Mouse (Mus musculus) cerebellum, adult 11 months (tissue): ENCODE results near the gene St8sia2.
A peak's percentile ranks its signal among the peaks of the same experiment; 100 is the strongest.
"Not testable (repeated sequence)": the region's sequence is repeated elsewhere in the genome, so short reads cannot be mapped to it uniquely, and the experiment has no call there.

ENCODE experiments used
- DNase-seq: peaks from one replicate; pipeline ENCODE4 v3.0.0; 2022

St8sia2 gene

DNA sequence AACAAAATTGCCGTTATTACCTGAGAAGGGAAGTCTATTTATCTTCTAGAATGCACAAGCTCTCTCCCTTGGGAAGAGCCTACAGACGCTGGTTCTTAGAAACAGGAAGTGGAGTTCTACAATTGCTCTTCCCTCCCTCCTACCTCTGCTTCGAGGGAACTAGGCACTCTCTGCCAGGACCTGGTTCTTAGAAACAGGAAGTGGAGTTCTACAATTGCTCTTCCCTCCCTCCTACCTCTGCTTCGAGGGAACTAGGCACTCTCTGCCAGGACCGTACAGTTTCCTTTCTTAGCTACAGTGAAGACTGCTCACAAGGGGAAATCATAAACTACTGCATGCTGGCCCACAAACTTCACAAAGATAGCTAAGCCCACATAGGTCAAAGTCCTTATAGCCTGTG is 41.3 kb downstream of the St8sia2 start:
- DNase-seq: not testable (repeated sequence)

DNA sequence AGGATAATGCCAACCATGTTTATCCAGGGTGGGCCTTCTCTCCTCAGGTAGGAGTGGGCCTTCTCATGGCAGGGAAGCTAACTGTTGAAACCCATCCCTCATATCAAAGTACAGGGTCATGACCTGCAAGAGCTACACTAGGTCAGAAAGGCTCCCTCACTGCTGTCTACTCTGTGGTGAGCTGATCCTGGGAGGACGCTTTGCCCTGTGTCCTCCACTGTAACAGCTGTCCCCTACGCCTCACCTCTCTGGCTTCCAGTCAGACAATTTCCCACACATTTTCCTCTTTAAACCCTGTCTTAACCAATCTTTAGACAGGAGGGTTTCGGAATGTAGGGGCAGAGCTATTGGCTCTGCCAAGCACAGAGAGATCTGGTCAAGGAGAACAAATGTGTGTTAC is 48.3 kb downstream of the St8sia2 start:
- no peak for DNase-seq

DNA sequence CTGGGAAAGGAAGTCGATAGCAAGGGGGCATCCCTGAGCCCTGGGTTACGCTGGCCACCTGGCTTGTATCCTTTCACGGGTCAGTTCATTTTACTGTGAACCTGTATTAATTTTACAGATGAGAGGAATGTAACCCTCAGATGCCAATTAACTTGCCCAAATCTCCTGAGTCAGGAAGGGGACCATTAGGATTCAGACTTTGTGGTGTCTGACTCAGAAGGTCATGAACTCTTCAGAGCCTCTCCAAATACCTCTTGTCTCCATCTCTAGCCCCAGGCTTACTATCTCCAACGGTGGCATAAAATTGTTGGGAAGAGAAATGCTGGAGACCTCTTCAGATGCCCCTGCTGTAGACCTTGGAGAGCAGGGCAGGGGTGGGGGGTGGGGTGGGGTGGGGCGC is 51.1 kb downstream of the St8sia2 start:
- no peak for DNase-seq

DNA sequence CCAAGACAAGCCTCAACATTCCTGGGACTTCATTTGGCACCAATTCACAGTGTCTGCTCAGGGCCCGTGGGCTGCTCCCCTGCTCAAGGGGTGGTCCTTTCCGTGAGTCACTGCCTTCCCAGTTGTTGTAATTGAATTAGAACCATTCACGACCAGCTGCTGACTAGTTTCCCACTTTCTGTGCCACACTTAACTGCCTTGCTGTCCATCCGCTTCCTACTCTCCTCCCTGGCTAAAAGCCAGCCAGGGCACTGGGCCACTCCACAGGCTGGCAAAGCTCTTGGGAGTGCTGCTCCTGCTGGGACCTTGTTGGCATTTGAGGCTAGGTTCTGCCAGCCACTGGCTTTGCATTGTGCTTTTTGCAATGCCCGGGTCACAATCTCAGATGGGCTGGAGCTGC is 59.0 kb downstream of the St8sia2 start:
- DNase-seq: peak; percentile 25

DNA sequence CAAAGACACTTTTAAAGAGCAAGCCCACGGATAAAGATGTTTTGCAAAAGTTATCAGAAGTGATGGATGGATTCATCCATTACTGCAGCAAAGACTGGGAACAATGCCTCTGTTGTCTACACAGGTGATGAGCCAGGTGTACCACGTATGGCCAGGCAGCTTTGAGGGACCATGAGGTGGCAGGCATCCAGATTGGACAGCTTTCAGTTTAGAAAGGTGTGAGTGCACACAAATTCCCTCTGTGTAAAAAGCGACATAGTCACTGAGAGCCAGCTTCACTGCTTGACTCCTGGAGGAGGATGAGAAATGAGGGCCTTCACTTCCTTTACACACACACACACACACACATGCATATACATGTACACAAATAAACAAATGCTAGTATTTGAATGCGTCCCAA is 60.4 kb downstream of the St8sia2 start:
- DNase-seq: peak; percentile 3

DNA sequence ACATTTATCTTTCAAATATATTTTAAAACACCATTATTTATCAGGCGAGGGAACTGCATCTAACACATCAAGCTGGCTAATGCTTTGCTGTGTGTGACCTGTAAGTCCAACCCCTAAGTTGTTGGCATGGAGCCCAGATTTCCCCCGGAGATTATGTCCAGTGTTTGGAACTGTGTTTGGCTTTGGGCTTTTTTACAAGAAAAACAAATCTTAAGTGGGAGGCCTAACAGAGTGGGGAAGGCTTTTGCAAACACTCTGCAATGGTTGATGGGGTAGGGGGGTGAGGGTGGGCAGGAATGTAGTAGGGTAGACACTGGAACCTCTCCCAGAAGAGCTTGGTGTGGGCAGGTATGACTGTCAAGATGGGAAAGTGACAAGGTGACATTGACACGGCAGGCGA is 71.8 kb downstream of the St8sia2 start:
- DNase-seq: no peak

DNA sequence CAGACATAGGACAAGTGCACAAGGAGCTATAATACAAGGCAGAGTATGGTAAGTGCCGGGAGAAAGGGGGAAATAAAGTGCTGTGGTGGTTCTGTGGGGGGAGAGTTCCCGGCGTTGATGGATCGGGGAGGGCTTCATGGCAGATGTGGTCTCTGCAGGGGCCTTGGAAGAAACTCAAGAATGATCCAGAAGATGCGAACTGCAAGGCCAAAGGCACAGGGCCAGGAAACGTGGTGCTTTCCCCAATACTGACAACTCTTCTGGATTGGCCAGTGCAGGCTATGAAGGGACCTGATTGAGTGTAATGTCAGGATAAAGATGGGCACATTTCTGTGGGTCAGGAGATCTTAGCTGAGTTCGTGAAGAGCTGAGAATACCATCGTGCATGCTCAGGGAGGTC is 74.3 kb downstream of the St8sia2 start:
- DNase-seq: no peak

DNA sequence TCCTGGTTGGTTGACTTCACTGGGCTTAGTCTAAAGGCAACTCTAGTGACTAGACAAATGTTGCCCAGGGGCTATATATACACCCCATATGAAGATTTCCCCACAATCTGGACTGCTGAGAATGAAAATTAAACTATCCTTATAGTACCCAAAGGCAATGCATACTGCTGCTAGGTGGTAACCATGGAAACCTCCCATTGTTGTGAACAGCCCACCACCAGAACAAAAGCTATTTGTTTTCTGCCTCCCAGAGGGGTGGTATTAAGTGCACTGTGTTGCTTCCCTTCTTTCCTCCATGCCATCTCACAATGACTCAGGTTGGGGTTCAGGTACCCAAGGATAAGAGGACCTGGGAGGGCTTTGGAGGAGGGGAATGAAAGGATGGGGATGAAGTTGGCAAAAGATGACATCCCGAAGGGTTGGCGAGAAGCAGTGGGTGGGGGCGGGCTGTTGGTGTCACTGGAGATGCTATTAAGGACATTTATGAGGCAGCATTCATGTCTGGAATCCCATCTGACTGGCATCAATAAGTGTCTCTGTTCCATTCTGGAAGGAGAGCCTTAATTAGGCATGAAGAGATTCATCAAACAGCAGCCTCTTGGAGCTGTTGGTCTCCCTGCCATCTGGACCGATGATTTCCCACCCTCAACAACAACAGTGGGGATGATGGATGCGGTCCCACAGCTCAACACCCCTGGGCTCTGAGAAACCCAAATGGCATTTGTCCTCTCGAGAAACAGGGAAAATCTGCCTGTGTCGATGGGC is 75.3 kb downstream of the St8sia2 start:
- no peak for DNase-seq

DNA sequence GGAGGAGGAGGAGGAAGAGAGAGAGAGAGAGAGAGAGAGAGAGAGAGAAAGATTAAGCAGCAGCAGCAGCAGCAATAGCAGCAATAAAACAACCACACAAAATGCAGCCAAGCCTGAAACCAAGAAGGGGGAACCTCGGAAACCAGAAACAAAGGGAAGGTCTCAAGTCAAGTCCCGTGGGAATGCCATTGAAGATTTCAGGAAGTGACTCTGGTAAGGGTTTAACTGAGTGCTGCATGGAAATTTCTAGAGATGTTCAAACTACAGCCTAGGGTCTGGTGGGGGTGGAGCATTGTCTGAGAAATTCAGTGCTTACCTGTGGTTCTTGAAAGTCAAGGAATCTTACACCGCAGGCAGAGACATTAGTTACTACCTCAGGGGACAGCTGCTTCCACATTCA is 77.4 kb downstream of the St8sia2 start:
- no peak for DNase-seq

DNA sequence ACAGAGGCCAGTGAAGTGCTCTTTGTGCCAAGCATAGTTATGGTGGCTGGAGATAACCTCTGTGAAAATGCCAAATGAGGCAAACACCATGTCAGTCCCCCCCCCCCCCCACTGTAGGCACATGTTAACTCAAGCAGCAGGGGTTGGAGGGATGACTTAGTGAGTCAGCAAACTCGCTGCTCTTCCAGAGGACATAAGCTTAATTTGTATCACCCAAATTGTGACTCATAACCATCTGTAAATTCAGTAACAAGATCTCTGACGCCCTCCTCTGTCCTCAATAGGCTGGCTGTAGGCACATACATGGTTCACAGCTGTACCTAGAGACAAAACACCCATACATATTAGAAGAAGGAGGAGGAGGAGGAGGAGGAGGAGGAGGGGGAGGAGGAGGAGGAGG is 77.8 kb downstream of the St8sia2 start:
- DNase-seq: no peak

DNA sequence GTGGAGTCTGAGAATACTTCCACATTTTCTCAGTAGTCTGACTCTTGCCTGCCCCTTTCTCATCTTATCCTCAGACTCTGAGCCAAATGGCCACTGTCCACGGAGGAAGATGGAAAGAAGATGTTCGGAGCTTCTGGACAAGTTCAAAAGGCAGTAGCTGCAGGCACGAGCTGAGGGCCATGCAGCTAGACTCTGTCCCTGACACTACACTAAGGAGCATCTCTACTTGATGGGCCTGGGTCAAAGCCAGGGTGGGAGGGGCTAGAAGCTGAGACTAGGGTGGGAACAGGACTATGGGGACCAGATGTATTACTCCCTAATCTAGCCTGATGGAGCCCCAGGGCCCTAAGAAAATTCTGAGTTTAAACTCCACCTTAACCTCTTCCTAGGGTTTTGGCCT is 80.5 kb downstream of the St8sia2 start:
- no peak for DNase-seq

DNA sequence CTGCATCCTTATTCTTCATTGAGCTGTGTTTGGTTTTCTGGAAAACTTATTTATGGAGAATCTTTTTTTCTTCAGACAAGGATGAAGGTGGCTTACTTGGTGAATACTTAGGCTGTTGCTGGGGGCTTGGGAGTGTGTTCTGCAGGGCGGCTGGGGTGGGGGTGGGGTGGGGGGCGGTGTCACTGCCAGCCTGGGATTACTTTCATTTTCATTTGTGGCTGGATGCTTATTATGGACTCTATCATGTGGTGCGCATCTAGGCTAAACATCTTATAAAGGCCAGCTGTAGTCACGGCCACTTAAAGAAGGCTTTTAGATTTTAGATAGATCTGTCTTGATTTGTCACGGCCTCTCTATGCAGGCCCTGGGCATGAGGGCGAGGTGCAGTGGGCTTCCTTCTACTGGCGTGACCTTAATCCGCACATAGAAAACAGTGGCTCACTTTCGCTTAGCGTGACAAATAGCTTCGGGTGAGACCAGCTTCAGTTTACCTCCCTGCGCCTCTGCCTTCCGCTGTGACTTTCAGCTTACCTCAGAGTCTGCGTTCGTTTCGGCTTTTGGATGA is 92.5 kb downstream of the St8sia2 start:
- DNase-seq: no peak

DNA sequence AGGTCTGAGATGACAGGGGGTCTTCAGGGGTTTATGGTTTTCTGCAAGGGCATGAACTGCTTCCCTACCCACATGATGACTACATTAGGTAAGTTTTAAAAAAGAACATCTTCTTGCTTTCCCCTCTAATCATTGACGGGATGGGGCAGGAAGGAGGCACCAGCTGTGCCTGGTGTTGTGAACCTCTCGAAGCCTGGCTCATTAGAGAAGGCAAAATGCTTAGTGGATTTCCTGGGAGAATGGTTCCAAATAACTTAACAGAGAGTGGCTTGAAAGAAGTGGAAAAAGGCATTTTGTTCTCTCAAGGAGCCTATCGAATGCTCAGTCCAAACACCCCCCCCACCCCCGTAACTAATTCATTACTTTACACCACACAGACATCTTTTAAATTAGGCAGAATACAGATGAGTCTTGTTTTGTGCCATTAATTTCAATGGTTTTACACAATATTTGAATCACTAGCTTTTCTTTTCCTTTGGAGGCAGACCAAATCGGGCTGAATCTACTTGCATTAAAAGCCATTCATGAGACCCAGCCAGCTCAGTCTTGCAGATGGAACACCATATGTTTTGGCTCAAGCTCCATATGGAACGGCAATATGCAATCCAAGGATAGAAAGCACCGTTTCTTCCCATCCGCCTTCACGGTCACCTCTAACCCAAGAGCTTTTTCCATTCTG is 95.7 kb downstream of the St8sia2 start:
- DNase-seq: peak; percentile 71

DNA sequence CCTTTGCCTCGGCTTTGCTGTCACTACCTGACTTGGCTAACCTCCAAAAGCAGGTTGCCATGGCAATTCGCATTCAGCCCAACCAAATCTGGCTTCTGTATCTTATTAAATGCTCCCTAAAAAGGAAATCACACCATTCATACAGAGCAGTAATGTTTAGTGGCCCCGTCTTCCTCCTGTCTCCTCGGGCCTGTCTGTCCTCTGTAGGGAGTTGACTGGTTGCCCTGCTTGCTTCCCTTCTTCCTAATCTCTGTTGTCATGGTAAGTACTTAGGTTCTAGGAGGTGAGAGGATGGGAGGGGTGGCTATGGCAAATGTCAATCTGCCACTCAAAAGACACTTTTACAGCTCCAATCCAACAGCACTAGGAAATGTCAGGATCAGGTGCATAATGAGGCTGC is 101.6 kb downstream of the St8sia2 start:
- DNase-seq: no peak

DNA sequence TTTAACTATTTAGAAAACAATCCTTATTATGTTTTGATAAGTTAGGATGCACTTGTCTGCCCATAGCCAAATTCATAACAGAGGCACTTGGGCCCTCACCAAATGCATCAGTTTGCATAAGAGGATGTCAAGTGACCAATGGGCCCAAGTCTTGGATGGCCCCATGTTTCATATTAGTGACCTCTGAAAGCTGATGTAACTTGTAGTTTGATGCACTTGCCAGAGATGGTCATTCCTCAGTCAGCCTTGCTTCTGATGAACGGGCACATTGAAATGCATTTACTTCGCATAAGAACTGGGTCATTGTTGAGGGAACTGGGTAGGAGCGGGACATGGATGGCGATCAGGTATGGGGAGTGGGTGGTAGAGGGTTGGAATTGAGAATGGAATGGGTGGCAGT is 102.6 kb downstream of the St8sia2 start:
- DNase-seq: no peak

DNA sequence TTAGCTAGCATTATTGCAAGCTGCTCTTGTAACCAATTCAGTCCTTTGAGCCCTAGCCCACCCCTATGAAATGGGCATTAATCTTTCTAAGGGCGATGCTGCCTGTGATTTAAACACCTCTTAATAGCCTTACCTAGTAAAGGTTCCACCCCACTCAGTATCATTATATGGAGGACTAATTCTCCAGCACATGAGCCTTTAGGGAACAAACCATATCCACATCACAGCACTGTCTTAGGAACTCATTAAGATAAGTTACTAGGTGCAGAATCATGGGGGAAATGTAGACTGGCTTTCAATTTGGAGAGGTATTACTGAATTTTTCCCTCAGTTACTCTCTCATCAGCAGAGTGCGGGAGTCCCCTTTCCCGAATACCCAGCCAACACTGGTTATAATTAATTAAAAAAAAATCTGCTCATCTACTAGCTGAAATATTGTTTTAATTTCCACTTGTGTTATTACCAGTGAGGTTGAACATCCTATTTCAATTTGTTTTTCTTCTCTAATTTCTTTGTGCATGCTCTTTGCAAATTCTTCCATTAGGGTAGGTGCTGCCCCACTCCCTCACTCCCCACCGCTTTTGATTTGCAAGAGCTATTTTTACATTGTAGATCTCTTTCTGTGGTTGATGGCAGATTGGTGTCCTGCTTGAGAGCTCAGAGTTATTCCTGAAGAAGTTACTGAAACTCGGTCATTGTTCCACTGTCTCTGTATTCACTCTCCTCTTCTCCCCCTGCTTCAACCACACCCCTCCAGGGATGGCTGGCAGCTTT is 103.9 kb downstream of the St8sia2 start:
- no peak for DNase-seq

DNA sequence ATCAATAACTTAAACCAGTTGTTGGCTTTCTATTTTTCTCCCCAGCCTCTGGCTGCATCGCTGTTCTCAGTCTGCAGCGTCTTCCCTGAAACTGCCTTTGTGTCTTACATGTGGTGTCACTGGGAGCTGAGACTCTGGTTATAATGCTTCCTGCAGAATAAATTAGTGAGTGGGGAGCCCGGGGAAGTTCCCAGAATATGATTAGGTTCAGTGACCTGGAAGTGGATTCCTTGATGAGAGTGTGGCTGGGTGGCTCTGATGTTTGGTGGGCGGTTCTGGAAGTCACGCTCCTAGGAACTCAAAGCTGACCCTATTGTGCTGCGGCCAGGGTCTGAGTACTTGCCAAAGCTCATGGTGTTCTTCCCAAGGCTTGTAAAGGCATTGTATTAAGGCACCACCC is 119.0 kb downstream of the St8sia2 start:
- no peak for DNase-seq

DNA sequence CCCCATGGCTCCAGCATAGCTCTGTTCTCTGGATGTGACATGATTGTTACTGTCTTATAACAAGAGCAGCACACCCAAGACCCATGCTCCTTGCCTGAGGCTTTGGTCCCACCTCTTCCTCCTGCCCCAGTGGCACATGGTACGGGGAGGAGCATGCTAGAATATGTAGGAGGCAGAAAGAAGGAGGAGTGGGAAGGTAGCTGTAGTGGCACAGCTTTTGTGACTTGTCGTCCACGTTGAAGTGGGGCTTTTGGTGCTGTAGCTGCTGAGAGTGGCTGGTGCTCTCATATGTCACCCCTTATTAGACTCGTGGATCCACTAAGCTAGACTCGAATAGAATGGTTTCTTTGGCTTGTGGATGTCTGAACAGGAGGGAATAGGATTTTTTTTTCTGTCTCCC is 121.7 kb downstream of the St8sia2 start:
- no peak for DNase-seq

DNA sequence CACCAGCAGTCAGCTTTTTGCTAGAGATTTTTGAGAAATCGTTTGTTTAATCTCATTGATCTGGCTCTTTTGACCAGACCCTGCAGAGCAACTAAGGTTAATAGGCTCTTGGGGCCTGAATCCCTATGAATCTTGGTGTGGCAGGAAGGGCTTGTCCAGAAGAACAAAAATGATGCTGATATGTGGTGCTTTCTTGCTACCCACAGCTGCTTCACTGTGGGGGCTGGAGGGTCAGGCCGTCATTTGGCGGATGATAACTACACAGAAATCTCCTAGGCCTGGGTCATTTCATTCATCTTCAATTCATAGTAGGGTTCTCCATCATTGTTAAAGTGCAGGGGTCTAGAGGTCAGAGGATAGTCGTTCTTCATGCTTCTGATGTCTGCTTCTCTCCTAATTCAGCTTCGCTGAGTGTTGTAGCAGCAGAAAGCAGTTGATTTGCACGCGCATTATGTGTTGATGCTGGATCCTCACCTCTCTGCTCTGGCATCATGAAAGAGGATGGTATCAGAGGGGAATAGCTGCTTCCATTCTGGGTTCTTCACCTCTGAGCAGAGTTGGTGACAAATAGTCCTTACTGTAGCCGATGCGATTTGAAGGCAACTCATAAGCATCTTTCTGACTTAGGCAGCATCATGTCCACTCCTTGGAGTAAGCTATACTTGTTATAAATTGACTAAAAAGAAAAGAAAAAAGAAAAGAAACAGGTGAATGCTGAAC is 122.4 kb downstream of the St8sia2 start:
- DNase-seq: no peak

DNA sequence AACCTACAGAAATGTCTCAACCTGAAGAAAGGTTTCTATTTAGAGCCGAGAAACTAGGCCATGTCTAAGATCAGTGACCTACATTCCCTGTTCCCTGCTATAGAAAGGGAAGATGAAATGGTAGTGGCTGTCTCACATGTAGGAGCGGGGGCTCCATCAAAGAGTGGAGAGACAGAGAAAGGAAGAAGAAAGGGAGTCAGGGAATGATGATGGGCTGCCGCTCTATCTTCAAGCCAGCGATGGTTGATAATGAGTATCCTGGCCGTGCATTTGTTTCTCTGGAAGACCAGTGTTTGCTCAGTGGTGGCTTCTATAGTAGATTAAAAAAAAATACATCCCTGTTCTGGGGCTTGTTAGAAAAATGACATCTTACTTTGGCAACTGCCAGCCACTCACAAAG is 123.0 kb downstream of the St8sia2 start:
- no peak for DNase-seq
